Mouse (Mus musculus) hindbrain, postnatal 0 days (tissue): Measurements from ENCODE around the gene Cyp2f2. TPM values are rescaled to one million over a fixed set of nuclear protein-coding genes. Genes with fewer than 3 reads are reported as not detected.

Source experiments
- ATAC-seq: fragments of 200-750 bp; cut with Nextera tagmentation; 2 replicates; pipeline ENCODE4 v1.8.0; 2017; ENCODE audit warnings: mild to moderate bottlenecking, moderate TSS enrichment, moderate library complexity
- DNase-seq: peaks from one replicate; pipeline ENCODE4 v3.0.0-alpha.2; 2015; ENCODE audit warnings: low spot score
- H3K27ac ChIP-seq: fragments of 300-500 bp; sonication (generic); 2 replicates; pipeline ENCODE4 v1.5.1; 2014; ENCODE audit warnings: mild to moderate bottlenecking
- H3K27me3 ChIP-seq: fragments of 300-500 bp; sonication (generic); 2 replicates; pipeline ENCODE4 v1.6.1; 2014; ENCODE audit warnings: low read length, mixed read lengths; ENCODE audit not compliant: insufficient read depth
- H3K36me3 ChIP-seq: fragments of 300-500 bp; sonication (generic); 2 replicates; pipeline ENCODE4 v1.6.1; 2014; ENCODE audit warnings: low read length, mixed read lengths; ENCODE audit not compliant: insufficient read depth
- H3K4me1 ChIP-seq: fragments of 300-500 bp; sonication (generic); 2 replicates; pipeline ENCODE4 v1.6.1; 2014; ENCODE audit warnings: antibody characterized with exemption, low read length, mixed read lengths; ENCODE audit not compliant: insufficient read depth
- H3K4me2 ChIP-seq: fragments of 300-500 bp; sonication (generic); 2 replicates; pipeline ENCODE4 v1.6.1; 2014; ENCODE audit warnings: low read depth, mild to moderate bottlenecking, low read length, moderate library complexity, mixed read lengths
- H3K4me3 ChIP-seq: fragments of 300-500 bp; sonication (generic); 2 replicates; pipeline ENCODE4 v1.5.1; 2014; ENCODE audit warnings: low read length
- H3K9ac ChIP-seq: fragments of 300-500 bp; sonication (generic); replicated peaks from 2 replicates; pipeline ENCODE4 v1.6.1; 2014; ENCODE audit warnings: mild to moderate bottlenecking, low read length, moderate library complexity, mixed read lengths
- H3K9me3 ChIP-seq: fragments of 300-500 bp; sonication (generic); 2 replicates; pipeline ENCODE4 v1.6.1; 2016; ENCODE audit warnings: low read length, mixed read lengths
- CTCF ChIP-seq: IDR thresholded peaks from 2 replicates; pipeline ENCODE4 v1.5.1; 2016; ENCODE audit warnings: antibody characterized with exemption, control low read depth, low read depth
- WGBS: fragments of 180-500 bp; shearing (Covaris S2); extraction: QIAGEN DNeasy Blood & Tissue Kit; methylation state at CpG from one replicate; pipeline ENCODE4 v1.1.7; 2014; 5-methylcytosine and 5-hydroxymethylcytosine counted together
- polyA plus RNA-seq: library from polyadenylated mRNA; unstranded; fragments of >200 nt; fragmentation: Nextera tagmentation; extraction: Ambion mirVana; gene quantifications from 2 replicates; pipeline ENCODE4 v1.2.1, GENCODE M21; 2015
- total RNA-seq: library from RNA; depleted of rRNA; stranded (reverse); fragments of >200 nt; gene quantifications from 2 replicates; pipeline ENCODE4 v1.2.3, GENCODE M21; 2014

Cyp2f2 gene
- total and polyA plus RNA-seq, 2 experiments from 2014 or later = 0.36 TPM; not detected in 1

GRCm38 (mm10) chr7:27161744-27162143, 42.0 kb downstream of the Cyp2f2 start:
- Histone ChIP-seq H3K27ac (no peak overlapping the region), H3K9ac (0 out of 2 replicates have a peak overlapping the region, but pooled peaks have one; percentile 17), H3K4me2 (no peak overlapping the region), H3K36me3 (peaks cover 23% of the 10 kb centered on the region), H3K4me1 (peaks cover 39% of the 10 kb centered on the region), H3K4me3 (no peak overlapping the region), H3K9me3 (no peaks in the 10 kb centered on the region), H3K27me3 (no peaks in the 10 kb centered on the region)
- DNase-seq (no peak), ATAC-seq (no peak)
- 80% methylated on average over 4 of the region's 4 CpGs for WGBS
- no peak for TF ChIP-seq CTCF

- peak overlapping the region; percentile 87 for H3K4me2 ChIP-seq
- ATAC-seq = no peak
- no peaks in the 10 kb centered on the region for H3K9me3 ChIP-seq
- WGBS = 85% methylated on average over 5 of the region's 5 CpGs
- H3K36me3 ChIP-seq = peaks cover 19% of the 10 kb centered on the region
- no peak for DNase-seq
- H3K27me3 ChIP-seq = no peaks in the 10 kb centered on the region
- no peak overlapping the region for H3K27ac ChIP-seq
- no peak overlapping the region for H3K4me3 ChIP-seq
- TF ChIP-seq CTCF = no peak
- H3K4me1 ChIP-seq = peaks cover 39% of the 10 kb centered on the region
- peak overlapping the region; percentile 28; the same call in 1 of the 2 replicates for H3K9ac ChIP-seq
These were observed 43.2 kb downstream of the Cyp2f2 start for GRCm38 (mm10) chr7:27162780-27163449.

- H3K4me2 ChIP-seq = peak overlapping the region; percentile 87
- peaks cover 39% of the 10 kb centered on the region for H3K4me1 ChIP-seq
- no peak overlapping the region for H3K27ac ChIP-seq
- H3K27me3 ChIP-seq = no peaks in the 10 kb centered on the region
- 0 out of 2 replicates have a peak overlapping the region, but pooled peaks have one; percentile 70 for H3K4me3 ChIP-seq
- H3K9me3 ChIP-seq = no peaks in the 10 kb centered on the region
- DNase-seq (no peak), ATAC-seq (no peak)
- WGBS = 74% methylated on average over 5 of the region's 5 CpGs
- no peak for TF ChIP-seq CTCF
- peak overlapping the region; percentile 28 for H3K9ac ChIP-seq
- H3K36me3 ChIP-seq = peaks cover 14% of the 10 kb centered on the region
These were observed 43.7 kb downstream of the Cyp2f2 start for GRCm38 (mm10) chr7:27163450-27163805.

GRCm38 (mm10) chr7:27164112-27164947, 44.6 kb downstream of the Cyp2f2 start:
- Histone ChIP-seq H3K4me1 (peaks cover 39% of the 10 kb centered on the region), H3K36me3 (peaks cover 5% of the 10 kb centered on the region; the same call in 1 of the 2 replicates), H3K27ac (no peak overlapping the region), H3K9me3 (no peaks in the 10 kb centered on the region), H3K4me2 (peak overlapping the region; percentile 87), H3K9ac (peak overlapping the region; percentile 84; the same call in 1 of the 2 replicates), H3K27me3 (no peaks in the 10 kb centered on the region), H3K4me3 (peak overlapping the region; percentile 70)
- no peak for DNase-seq
- ATAC-seq = no peak
- 87% methylated on average over 33 of the region's 33 CpGs for WGBS
- no peak for TF ChIP-seq CTCF

- Histone ChIP-seq H3K4me2 (peak overlapping the region; percentile 87), H3K9me3 (no peaks in the 10 kb centered on the region), H3K4me1 (peaks cover 37% of the 10 kb centered on the region), H3K27me3 (no peaks in the 10 kb centered on the region), H3K36me3 (no peaks in the 10 kb centered on the region), H3K9ac (peak overlapping the region; percentile 84), H3K27ac (peak overlapping the region; percentile 98; the same call in 1 of the 2 replicates), H3K4me3 (peak overlapping the region; percentile 70)
- 69% methylated on average over 22 of the region's 23 CpGs for WGBS
- no peak for DNase-seq
- 0 out of 2 replicates have a peak, but pooled peaks have one; percentile 1 for TF ChIP-seq CTCF
- ATAC-seq = peak; percentile 8; the same call in 1 of the 2 replicates
These were observed 45.4 kb downstream of the Cyp2f2 start for GRCm38 (mm10) chr7:27165007-27165655.

- H3K4me1 ChIP-seq = peaks cover 33% of the 10 kb centered on the region
These were observed 46.0 kb downstream of the Cyp2f2 start for GRCm38 (mm10) chr7:27165696-27166095.

More at GRCm38 (mm10) chr7:27165696-27166095, 46.0 kb downstream of the Cyp2f2 start:
- 2% methylated on average over 8 of the region's 8 CpGs for WGBS
- no peak for TF ChIP-seq CTCF
- Histone ChIP-seq H3K4me3 (peak overlapping the region; percentile 70), H3K27ac (peak overlapping the region; percentile 98), H3K4me2 (peak overlapping the region; percentile 87), H3K27me3 (no peaks in the 10 kb centered on the region), H3K9me3 (no peaks in the 10 kb centered on the region), H3K9ac (peak overlapping the region; percentile 84), H3K36me3 (no peaks in the 10 kb centered on the region)
- DNase-seq = no peak
- 0 out of 2 replicates have a peak, but pooled peaks have one; percentile 0 for ATAC-seq
